Mouse (Mus musculus) adrenal gland, postnatal 10 days (tissue): ENCODE measurements at regions not wholly inside any gene's neighbourhood (a gene's known extent, or its start where the extent isn't known, plus 50 kb on each side); places are given as distances from the start of the nearest gene placed in this dataset.

ENCODE experiments used
- DNase-seq: peaks from one replicate; pipeline ENCODE4 v3.0.0; 2021; ENCODE audit warnings: mixed read lengths

- DNase-seq, result no peak
These were observed 79.6 kb upstream of the Ptprk start for GRCm38 (mm10) chr10:27995035-27995399.

GRCm38 (mm10) chr10:28010756-28011155 is 63.9 kb upstream of the Ptprk start:
- no peak for DNase-seq

GRCm38 (mm10) chr10:28012135-28012534 is 62.5 kb upstream of the Ptprk start:
- no peak for DNase-seq

GRCm38 (mm10) chr10:28013401-28013800 is 61.2 kb upstream of the Ptprk start:
- DNase-seq, result no peak

GRCm38 (mm10) chr10:28014306-28014825 is 60.3 kb upstream of the Ptprk start:
- no peak for DNase-seq
